Mouse (Mus musculus) megakaryocyte progenitor cell, adult 5-6 weeks (primary cell): ENCODE results near the gene Vmn2r8. TPM values are rescaled to one million over a fixed set of nuclear protein-coding genes. Genes with fewer than 3 reads are reported as not detected.

Experiments used
- total RNA-seq, 2 experiments: library from RNA; stranded (forward) in 1 of 2; stranded (reverse) in 1 of 2; fragments of 157-497, 149-512 nt in 1 of 2; fragments of 200-1000 nt in 1 of 2; gene quantifications; 2 replicates each; pipeline versions ENCODE4 v1.2.3 to v1.2.4; 2015 to 2017

Vmn2r8 gene
- total RNA-seq, 2 experiments from 2014 or later = not detected

Other genes starting within 250 kb of the Vmn2r8 start
- gene Gak, start 179.1 kb downstream of the Vmn2r8 start, total RNA-seq (2015) = 69.6 and 74.6 TPM in 2 replicates
- gene Gak, start 179.1 kb downstream of the Vmn2r8 start, total RNA-seq (2017) = 89.9 and 120 TPM in 2 replicates
- gene Tmem175, start 179.1 kb downstream of the Vmn2r8 start, total RNA-seq (2015) = 22.9 and 28.7 TPM in 2 replicates
- 13.4 and 13.8 TPM in 2 replicates for gene Tmem175, start 179.1 kb downstream of the Vmn2r8 start, total RNA-seq (2017)
- gene Idua, start 148.5 kb downstream of the Vmn2r8 start, total RNA-seq (2015) = 15.6 and 18.5 TPM in 2 replicates
- 3.1 and 7.3 TPM in 2 replicates for gene Idua, start 148.5 kb downstream of the Vmn2r8 start, total RNA-seq (2017)
- 4.2 and 4.8 TPM in 2 replicates for gene Dgkq, start 139.2 kb downstream of the Vmn2r8 start, total RNA-seq (2015)
- gene Dgkq, start 139.2 kb downstream of the Vmn2r8 start, total RNA-seq (2017) = 4.2 and 8.2 TPM in 2 replicates
- gene Slc26a1, start 133.3 kb downstream of the Vmn2r8 start, total RNA-seq (2015) = 2.0 and 2.1 TPM in 2 replicates
- gene Slc26a1, start 133.3 kb downstream of the Vmn2r8 start, total RNA-seq (2017) = 0.75 and 1.5 TPM in 2 replicates
- 1.7 TPM in 2 replicates for gene Fgfrl1, start 116.5 kb downstream of the Vmn2r8 start, total RNA-seq (2015)
- gene Fgfrl1, start 116.5 kb downstream of the Vmn2r8 start, total RNA-seq (2017) = 2.3 and 2.7 TPM in 2 replicates
- not detected in 2 replicates for gene Rnf212, start 33.9 kb downstream of the Vmn2r8 start, total RNA-seq (2015)
- 0.79 TPM in 1 of 2 replicates, not detected in the other for gene Rnf212, start 33.9 kb downstream of the Vmn2r8 start, total RNA-seq (2017)
- not detected in 2 replicates for gene Tmed11, start 13.5 kb downstream of the Vmn2r8 start, total RNA-seq (2015)
- not detected in 2 replicates for gene Tmed11, start 13.5 kb downstream of the Vmn2r8 start, total RNA-seq (2017)
- gene Vmn2r9, start 43.8 kb upstream of the Vmn2r8 start, total RNA-seq (2015) = not detected in 2 replicates
- not detected in 2 replicates for gene Vmn2r9, start 43.8 kb upstream of the Vmn2r8 start, total RNA-seq (2017)
- gene Vmn2r10, start 197.7 kb upstream of the Vmn2r8 start, total RNA-seq (2015) = not detected in 2 replicates
- not detected in 2 replicates for gene Vmn2r10, start 197.7 kb upstream of the Vmn2r8 start, total RNA-seq (2017)